Mouse (Mus musculus): ENCODE results near the gene Zfp839. TPM values are rescaled to one million over a fixed set of nuclear protein-coding genes. Genes with fewer than 3 reads are reported as not detected.

Zfp839 gene
- polyA plus RNA-seq, 1 experiment from 2014 or later = 6.0 TPM

- peaks cover 44% of the 10 kb centered on the region for H3K36me3 ChIP-seq (ENCODE audit: control insufficient read depth, insufficient read depth, low read length)
- no peak overlapping the region for H3K9ac ChIP-seq (ENCODE audit: low read depth, low read length)
- no peak overlapping the region for H3K4me2 ChIP-seq (replicated peaks; ENCODE audit: low read depth, low read length)
- H3K4me1 ChIP-seq (ENCODE audit: control insufficient read depth, insufficient read depth, low read length) = no peaks in the 10 kb centered on the region
- no peak for ATAC-seq (ENCODE audit: low FRiP score, low TSS enrichment)
- H3K4me3 ChIP-seq (ENCODE audit: low read length) = no peak overlapping the region
- no peak overlapping the region for H3K27ac ChIP-seq (ENCODE audit: low read depth, low read length)
- H3K9me3 ChIP-seq (ENCODE audit: control insufficient read depth, low read length) = no peaks in the 10 kb centered on the region
- no peaks in the 10 kb centered on the region for H3K27me3 ChIP-seq (ENCODE audit: control insufficient read depth, insufficient read depth, low read length)
These were observed 10.2 kb downstream of the Zfp839 start for GRCm38 (mm10) chr12:110860293-110860692.

DNA sequence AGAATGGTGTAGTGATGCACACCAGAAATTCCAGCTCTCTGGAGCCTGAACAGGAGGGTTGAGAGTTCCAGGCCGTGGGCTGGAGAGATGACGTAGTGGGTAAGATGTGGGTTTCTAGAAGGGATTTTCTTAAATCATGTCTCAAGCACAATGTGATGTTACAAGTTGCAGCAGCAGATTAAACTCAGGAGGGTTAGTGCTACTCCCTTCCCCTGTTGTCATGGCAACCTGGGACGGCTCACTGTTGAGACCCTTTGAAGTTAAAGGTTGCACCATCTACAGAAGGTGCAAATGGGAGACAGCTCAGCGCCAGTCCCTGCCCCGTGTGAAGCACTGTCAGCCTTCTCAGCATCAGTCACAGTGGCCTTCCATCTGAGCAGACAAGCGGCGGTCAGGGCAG is 11.2 kb downstream of the Zfp839 start:
- WGBS = 39% methylated on average over 7 of the region's 7 CpGs
- Histone ChIP-seq H3K4me2 (replicated peaks; ENCODE audit: low read depth, low read length) (no peak overlapping the region), H3K9me3 (ENCODE audit: control insufficient read depth, low read length) (no peaks in the 10 kb centered on the region), H3K4me1 (ENCODE audit: control insufficient read depth, insufficient read depth, low read length) (no peaks in the 10 kb centered on the region), H3K36me3 (ENCODE audit: control insufficient read depth, insufficient read depth, low read length) (peaks cover 39% of the 10 kb centered on the region), H3K9ac (ENCODE audit: low read depth, low read length) (no peak overlapping the region), H3K27me3 (ENCODE audit: control insufficient read depth, insufficient read depth, low read length) (no peaks in the 10 kb centered on the region), H3K27ac (ENCODE audit: low read depth, low read length) (no peak overlapping the region), H3K4me3 (ENCODE audit: low read length) (no peak overlapping the region)
- ATAC-seq (ENCODE audit: low FRiP score, low TSS enrichment) = 0 out of 2 replicates have a peak, but pooled peaks have one; percentile 13

- H3K4me3 ChIP-seq (ENCODE audit: low read length) = no peak overlapping the region
- no peaks in the 10 kb centered on the region for H3K4me1 ChIP-seq (ENCODE audit: control insufficient read depth, insufficient read depth, low read length)
- H3K4me2 ChIP-seq (replicated peaks; ENCODE audit: low read depth, low read length) = no peak overlapping the region
- H3K9ac ChIP-seq (ENCODE audit: low read depth, low read length) = no peak overlapping the region
- ATAC-seq (ENCODE audit: low FRiP score, low TSS enrichment) = no peak
- no peaks in the 10 kb centered on the region for H3K9me3 ChIP-seq (ENCODE audit: control insufficient read depth, low read length)
- no peaks in the 10 kb centered on the region for H3K27me3 ChIP-seq (ENCODE audit: control insufficient read depth, insufficient read depth, low read length)
- H3K36me3 ChIP-seq (ENCODE audit: control insufficient read depth, insufficient read depth, low read length) = peaks cover 56% of the 10 kb centered on the region
- H3K27ac ChIP-seq (ENCODE audit: low read depth, low read length) = no peak overlapping the region
- 91% methylated on average over 6 of the region's 6 CpGs for WGBS
These were observed 14.0 kb downstream of the Zfp839 start for GRCm38 (mm10) chr12:110864008-110864407.

DNA sequence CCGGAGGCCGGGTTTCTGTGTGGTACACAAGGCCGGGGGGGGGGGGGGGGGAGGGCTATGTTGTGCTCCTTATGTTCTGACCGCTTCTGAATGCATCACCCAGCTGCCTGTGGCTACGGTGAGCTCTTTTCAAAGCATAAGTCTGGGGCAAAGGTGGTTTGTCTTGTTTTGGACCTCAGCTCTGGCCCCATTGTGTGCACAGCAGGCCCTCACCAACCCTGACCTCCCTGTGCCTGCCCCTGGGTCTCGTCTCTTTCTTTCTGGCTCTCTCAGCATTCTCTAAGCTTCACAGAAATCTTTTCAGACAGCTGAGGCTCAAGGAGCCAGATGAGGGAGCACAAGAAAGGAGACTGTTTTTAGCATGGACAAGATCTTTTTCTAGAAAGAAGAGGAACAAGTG is 15.5 kb downstream of the Zfp839 start:
- Histone ChIP-seq H3K27ac (ENCODE audit: low read depth, low read length) (no peak overlapping the region), H3K4me2 (replicated peaks; ENCODE audit: low read depth, low read length) (no peak overlapping the region), H3K9me3 (ENCODE audit: control insufficient read depth, low read length) (no peaks in the 10 kb centered on the region), H3K4me1 (ENCODE audit: control insufficient read depth, insufficient read depth, low read length) (no peaks in the 10 kb centered on the region), H3K36me3 (ENCODE audit: control insufficient read depth, insufficient read depth, low read length) (peaks cover 59% of the 10 kb centered on the region), H3K27me3 (ENCODE audit: control insufficient read depth, insufficient read depth, low read length) (no peaks in the 10 kb centered on the region), H3K4me3 (ENCODE audit: low read length) (no peak overlapping the region), H3K9ac (ENCODE audit: low read depth, low read length) (no peak overlapping the region)
- no peak for ATAC-seq (ENCODE audit: low FRiP score, low TSS enrichment)
- WGBS = 84% methylated on average over 5 of the region's 6 CpGs

DNA sequence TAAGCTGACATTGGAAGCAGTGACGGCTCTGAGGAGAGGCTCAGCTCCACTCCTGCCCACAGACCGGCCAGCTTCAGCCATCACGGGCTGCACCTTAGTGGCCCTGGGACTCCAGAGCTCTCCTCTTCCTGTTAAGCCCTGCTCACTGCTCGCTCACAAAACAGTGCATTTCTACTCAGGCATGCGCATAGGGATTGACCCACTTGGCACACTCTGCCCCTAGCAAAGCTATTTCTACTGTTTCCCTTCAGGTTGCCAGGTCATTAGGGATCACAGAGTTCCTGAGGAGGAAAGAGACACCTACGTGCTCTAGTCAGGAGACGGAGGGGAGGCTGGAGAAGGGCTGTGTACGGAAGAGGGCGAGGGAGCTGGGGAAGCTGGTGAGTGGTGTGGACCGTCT is 15.9 kb downstream of the Zfp839 start:
- H3K27ac ChIP-seq (ENCODE audit: low read depth, low read length) = no peak overlapping the region
- peaks cover 60% of the 10 kb centered on the region for H3K36me3 ChIP-seq (ENCODE audit: control insufficient read depth, insufficient read depth, low read length)
- H3K4me1 ChIP-seq (ENCODE audit: control insufficient read depth, insufficient read depth, low read length) = no peaks in the 10 kb centered on the region

GRCm38 (mm10) chr12:110870107-110870506 is 20.1 kb downstream of the Zfp839 start:
- WGBS = 90% methylated on average over 4 of the region's 4 CpGs
- Histone ChIP-seq H3K36me3 (ENCODE audit: control insufficient read depth, insufficient read depth, low read length) (peaks cover 80% of the 10 kb centered on the region), H3K4me2 (replicated peaks; ENCODE audit: low read depth, low read length) (no peak overlapping the region), H3K27me3 (ENCODE audit: control insufficient read depth, insufficient read depth, low read length) (no peaks in the 10 kb centered on the region), H3K9me3 (ENCODE audit: control insufficient read depth, low read length) (no peaks in the 10 kb centered on the region), H3K27ac (ENCODE audit: low read depth, low read length) (no peak overlapping the region), H3K9ac (ENCODE audit: low read depth, low read length) (no peak overlapping the region), H3K4me3 (ENCODE audit: low read length) (no peak overlapping the region), H3K4me1 (ENCODE audit: control insufficient read depth, insufficient read depth, low read length) (no peaks in the 10 kb centered on the region)
- ATAC-seq (ENCODE audit: low FRiP score, low TSS enrichment) = no peak

More for the DNA sequence above, 15.9 kb downstream of the Zfp839 start:
- WGBS = 89% methylated on average over 10 of the region's 10 CpGs
- no peak for ATAC-seq (ENCODE audit: low FRiP score, low TSS enrichment)
- no peak overlapping the region for H3K4me3 ChIP-seq (ENCODE audit: low read length)
- H3K9ac ChIP-seq (ENCODE audit: low read depth, low read length) = no peak overlapping the region
- no peaks in the 10 kb centered on the region for H3K9me3 ChIP-seq (ENCODE audit: control insufficient read depth, low read length)
- H3K4me2 ChIP-seq (replicated peaks; ENCODE audit: low read depth, low read length) = no peak overlapping the region
- no peaks in the 10 kb centered on the region for H3K27me3 ChIP-seq (ENCODE audit: control insufficient read depth, insufficient read depth, low read length)

DNA sequence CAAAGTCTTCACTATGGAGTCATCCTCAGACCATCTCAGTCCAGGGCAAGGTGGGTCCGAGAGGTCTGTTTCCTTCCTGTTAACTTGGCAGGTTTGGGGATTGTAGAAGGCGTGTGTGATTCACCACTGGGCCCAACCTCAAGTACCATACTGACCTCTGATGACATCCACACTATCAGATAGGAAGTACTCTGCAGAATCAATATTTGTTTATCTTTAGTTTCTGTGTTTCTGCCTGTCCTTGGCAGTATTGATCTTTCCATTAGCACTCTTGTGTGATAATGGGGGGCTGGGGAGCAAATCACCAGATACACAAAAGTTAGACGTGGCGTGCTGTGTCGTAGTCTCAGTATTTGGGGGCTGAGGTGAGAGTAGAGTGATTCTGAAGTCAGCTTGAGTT is 21.2 kb downstream of the Zfp839 start:
- Histone ChIP-seq H3K4me1 (ENCODE audit: control insufficient read depth, insufficient read depth, low read length) (no peaks in the 10 kb centered on the region), H3K27ac (ENCODE audit: low read depth, low read length) (no peak overlapping the region), H3K9ac (ENCODE audit: low read depth, low read length) (no peak overlapping the region), H3K9me3 (ENCODE audit: control insufficient read depth, low read length) (no peaks in the 10 kb centered on the region), H3K27me3 (ENCODE audit: control insufficient read depth, insufficient read depth, low read length) (no peaks in the 10 kb centered on the region), H3K36me3 (ENCODE audit: control insufficient read depth, insufficient read depth, low read length) (peaks cover 87% of the 10 kb centered on the region), H3K4me2 (replicated peaks; ENCODE audit: low read depth, low read length) (no peak overlapping the region), H3K4me3 (ENCODE audit: low read length) (no peak overlapping the region)
- WGBS = 95% methylated on average over 5 of the region's 5 CpGs
- ATAC-seq (ENCODE audit: low FRiP score, low TSS enrichment) = no peak

GRCm38 (mm10) chr12:110875351-110875750 is 25.3 kb downstream of the Zfp839 start:
- Histone ChIP-seq H3K36me3 (ENCODE audit: control insufficient read depth, insufficient read depth, low read length) (peaks cover 86% of the 10 kb centered on the region), H3K27me3 (ENCODE audit: control insufficient read depth, insufficient read depth, low read length) (no peaks in the 10 kb centered on the region), H3K4me3 (ENCODE audit: low read length) (no peak overlapping the region), H3K9me3 (ENCODE audit: control insufficient read depth, low read length) (no peaks in the 10 kb centered on the region), H3K9ac (ENCODE audit: low read depth, low read length) (no peak overlapping the region), H3K4me1 (ENCODE audit: control insufficient read depth, insufficient read depth, low read length) (no peaks in the 10 kb centered on the region), H3K27ac (ENCODE audit: low read depth, low read length) (no peak overlapping the region), H3K4me2 (replicated peaks; ENCODE audit: low read depth, low read length) (no peak overlapping the region)
- 88% methylated on average over 2 of the region's 2 CpGs for WGBS
- no peak for ATAC-seq (ENCODE audit: low FRiP score, low TSS enrichment)

DNA sequence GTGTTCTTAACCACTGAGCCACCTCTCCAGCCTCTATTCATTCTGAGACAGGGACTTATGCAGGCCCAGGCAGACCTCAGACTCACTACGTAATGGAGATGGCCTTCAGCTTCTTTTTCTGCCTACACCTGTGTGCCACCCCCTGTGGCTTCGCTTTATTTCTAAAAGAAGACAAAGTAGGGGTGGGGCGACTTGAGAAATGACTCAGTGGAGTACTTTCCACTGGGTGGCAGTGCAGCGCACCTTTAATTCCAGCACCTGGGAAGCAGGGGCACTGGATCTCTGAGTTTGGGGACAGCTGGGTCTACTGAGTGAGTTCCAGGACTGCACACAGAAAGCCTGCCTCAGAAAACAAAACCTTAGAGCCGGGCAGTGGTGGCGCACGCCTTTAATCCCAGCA is 32.2 kb downstream of the Zfp839 start:
- peaks cover 44% of the 10 kb centered on the region for H3K36me3 ChIP-seq (ENCODE audit: control insufficient read depth, insufficient read depth, low read length)

GRCm38 (mm10) chr12:110885251-110885650 is 35.2 kb downstream of the Zfp839 start:
- H3K4me1 ChIP-seq (ENCODE audit: control insufficient read depth, insufficient read depth, low read length) = peaks cover 7% of the 10 kb centered on the region
- H3K9ac ChIP-seq (ENCODE audit: low read depth, low read length) = no peak overlapping the region
- peaks cover 20% of the 10 kb centered on the region; the same call in 1 of the 2 replicates for H3K36me3 ChIP-seq (ENCODE audit: control insufficient read depth, insufficient read depth, low read length)
- H3K27ac ChIP-seq (ENCODE audit: low read depth, low read length) = no peak overlapping the region
- H3K9me3 ChIP-seq (ENCODE audit: control insufficient read depth, low read length) = no peaks in the 10 kb centered on the region
- no peak overlapping the region for H3K4me2 ChIP-seq (replicated peaks; ENCODE audit: low read depth, low read length)
- no peak overlapping the region for H3K4me3 ChIP-seq (ENCODE audit: low read length)
- 81% methylated on average over 2 of the region's 2 CpGs for WGBS
- H3K27me3 ChIP-seq (ENCODE audit: control insufficient read depth, insufficient read depth, low read length) = no peaks in the 10 kb centered on the region
- no peak for ATAC-seq (ENCODE audit: low FRiP score, low TSS enrichment)

More for the DNA sequence above, 32.2 kb downstream of the Zfp839 start:
- Histone ChIP-seq H3K4me3 (ENCODE audit: low read length) (no peak overlapping the region), H3K9me3 (ENCODE audit: control insufficient read depth, low read length) (no peaks in the 10 kb centered on the region), H3K9ac (ENCODE audit: low read depth, low read length) (no peak overlapping the region), H3K27ac (ENCODE audit: low read depth, low read length) (no peak overlapping the region), H3K4me2 (replicated peaks; ENCODE audit: low read depth, low read length) (no peak overlapping the region), H3K27me3 (ENCODE audit: control insufficient read depth, insufficient read depth, low read length) (no peaks in the 10 kb centered on the region), H3K4me1 (ENCODE audit: control insufficient read depth, insufficient read depth, low read length) (no peaks in the 10 kb centered on the region)
- ATAC-seq (ENCODE audit: low FRiP score, low TSS enrichment) = no peak
- 89% methylated on average over 7 of the region's 7 CpGs for WGBS

All from kidney, embryonic 14.5 days (tissue).